Mouse (Mus musculus) kidney, embryonic 15.5 days (tissue): ENCODE measurements around the gene Ldlrad3. TPM values are rescaled to one million over a fixed set of nuclear protein-coding genes. Genes with fewer than 3 reads are reported as not detected.
A peak's percentile ranks its signal among the peaks of the same experiment; 100 is the strongest.

ENCODE experiments used
- ATAC-seq: fragments of 200-750 bp; cut with Nextera tagmentation; replicated peaks from 2 replicates; pipeline ENCODE4 v1.8.0; 2017; ENCODE audit warnings: moderate TSS enrichment; ENCODE audit not compliant: low FRiP score
- H3K27ac ChIP-seq: fragments of 300-500 bp; sonication (generic); 2 replicates; pipeline ENCODE4 v1.5.1; 2015; ENCODE audit warnings: mild to moderate bottlenecking, inconsistent platforms
- H3K27me3 ChIP-seq: fragments of 300-500 bp; sonication (generic); 2 replicates; pipeline ENCODE4 v1.6.1; 2015; ENCODE audit warnings: inconsistent platforms
- H3K36me3 ChIP-seq: fragments of 300-500 bp; sonication (generic); 2 replicates; pipeline ENCODE4 v1.6.1; 2015; ENCODE audit warnings: inconsistent platforms
- H3K4me1 ChIP-seq: fragments of 300-500 bp; sonication (generic); 2 replicates; pipeline ENCODE4 v1.6.1; 2015; ENCODE audit warnings: inconsistent platforms
- H3K4me2 ChIP-seq: fragments of 300-500 bp; sonication (generic); 2 replicates; pipeline ENCODE4 v1.6.1; 2015; ENCODE audit warnings: moderate library complexity, mild to moderate bottlenecking, inconsistent platforms
- H3K4me3 ChIP-seq: fragments of 300-500 bp; sonication (generic); replicated peaks from 2 replicates; pipeline ENCODE4 v1.5.1; 2015; ENCODE audit warnings: mild to moderate bottlenecking, inconsistent platforms
- H3K9ac ChIP-seq: fragments of 300-500 bp; sonication (generic); 2 replicates; pipeline ENCODE4 v1.6.1; 2015; ENCODE audit warnings: mild to moderate bottlenecking, inconsistent platforms
- H3K9me3 ChIP-seq: fragments of 300-500 bp; sonication (generic); replicated peaks from 2 replicates; pipeline ENCODE4 v1.6.1; 2016; ENCODE audit warnings: inconsistent platforms
- WGBS: fragments of 180-500 bp; shearing (Covaris S2); methylation state at CpG from one replicate; pipeline ENCODE4 v1.1.7; 2015; ENCODE audit warnings: mixed read lengths; 5-methylcytosine and 5-hydroxymethylcytosine counted together
- polyA plus RNA-seq: library from polyadenylated mRNA; unstranded; fragments of >200 nt; fragmentation: Nextera tagmentation; extraction: Ambion mirVana; gene quantifications from 2 replicates; pipeline ENCODE4 v1.2.1, GENCODE M21; 2015

The Ldlrad3 gene
- polyA plus RNA-seq, 1 experiment from 2014 or later, result 40.4 TPM

GRCm38 (mm10) chr2:102125042-102125441, 61.1 kb downstream of the Ldlrad3 start:
- H3K4me1 ChIP-seq, result peaks cover 31% of the 10 kb centered on the region
- no peaks in the 10 kb centered on the region for H3K36me3 ChIP-seq
- H3K9ac ChIP-seq, result no peak overlapping the region
- H3K27ac ChIP-seq, result no peak overlapping the region
- no peaks in the 10 kb centered on the region for H3K9me3 ChIP-seq
- no peak overlapping the region for H3K4me3 ChIP-seq
- H3K27me3 ChIP-seq, result no peaks in the 10 kb centered on the region
- no peak for ATAC-seq
- no peak overlapping the region for H3K4me2 ChIP-seq
- WGBS, result 73% methylated on average over 4 of the region's 4 CpGs

DNA sequence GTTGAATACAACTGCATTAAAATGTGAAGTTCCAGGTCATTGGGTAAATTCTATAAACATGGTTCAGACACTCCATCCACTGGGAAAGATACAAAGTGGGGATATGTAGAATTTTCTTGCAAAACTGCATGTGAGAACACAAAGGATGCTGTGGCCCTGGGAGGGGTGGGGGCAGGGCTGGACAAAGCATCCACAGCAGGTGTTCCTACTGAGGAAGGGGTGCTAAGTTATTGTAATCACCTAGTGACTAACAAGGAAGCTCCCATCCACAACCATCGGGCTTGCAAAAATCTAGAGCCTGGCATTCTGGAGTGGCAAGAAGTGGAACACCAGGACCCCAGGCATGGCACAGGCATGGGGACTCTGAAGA, 64.1 kb downstream of the Ldlrad3 start:
- peaks cover 40% of the 10 kb centered on the region for H3K4me1 ChIP-seq
- no peak overlapping the region for H3K4me2 ChIP-seq
- H3K4me3 ChIP-seq, result no peak overlapping the region
- no peak for ATAC-seq
- H3K9me3 ChIP-seq, result no peaks in the 10 kb centered on the region
- H3K9ac ChIP-seq, result no peak overlapping the region
- no peaks in the 10 kb centered on the region for H3K36me3 ChIP-seq
- H3K27me3 ChIP-seq, result no peaks in the 10 kb centered on the region
- WGBS, result 64% methylated on average over 1 of the region's 1 CpGs
- H3K27ac ChIP-seq, result no peak overlapping the region

GRCm38 (mm10) chr2:102121440-102122145, 64.6 kb downstream of the Ldlrad3 start:
- H3K4me2 ChIP-seq, result no peak overlapping the region
- no peaks in the 10 kb centered on the region for H3K9me3 ChIP-seq
- H3K27me3 ChIP-seq, result no peaks in the 10 kb centered on the region
- H3K4me3 ChIP-seq, result no peak overlapping the region
- H3K4me1 ChIP-seq, result peaks cover 45% of the 10 kb centered on the region
- no peak for ATAC-seq
- WGBS, result 61% methylated on average over 4 of the region's 4 CpGs
- H3K36me3 ChIP-seq, result no peaks in the 10 kb centered on the region
- no peak overlapping the region for H3K27ac ChIP-seq
- no peak overlapping the region for H3K9ac ChIP-seq

GRCm38 (mm10) chr2:102119751-102120505, 66.3 kb downstream of the Ldlrad3 start:
- Histone ChIP-seq H3K9me3 (no peaks in the 10 kb centered on the region), H3K9ac (no peak overlapping the region), H3K4me3 (no peak overlapping the region), H3K4me2 (no peak overlapping the region), H3K4me1 (peaks cover 50% of the 10 kb centered on the region), H3K27ac (no peak overlapping the region), H3K36me3 (no peaks in the 10 kb centered on the region), H3K27me3 (no peaks in the 10 kb centered on the region)
- 0 out of 2 replicates have a peak, but pooled peaks have one; percentile 23 for ATAC-seq
- 29% methylated on average over 12 of the region's 12 CpGs for WGBS

- no peak overlapping the region for H3K4me3 ChIP-seq
- H3K9me3 ChIP-seq, result no peaks in the 10 kb centered on the region
- H3K27me3 ChIP-seq, result no peaks in the 10 kb centered on the region
- H3K4me2 ChIP-seq, result no peak overlapping the region
- no peaks in the 10 kb centered on the region for H3K36me3 ChIP-seq
- no peak for ATAC-seq
- no peak overlapping the region for H3K9ac ChIP-seq
- no peak overlapping the region for H3K27ac ChIP-seq
- peaks cover 53% of the 10 kb centered on the region for H3K4me1 ChIP-seq
- 34% methylated on average over 15 of the region's 15 CpGs for WGBS
Measured at GRCm38 (mm10) chr2:102118988-102119460, 67.2 kb downstream of the Ldlrad3 start.

- Histone ChIP-seq H3K27me3 (no peaks in the 10 kb centered on the region), H3K9ac (no peak overlapping the region), H3K27ac (no peak overlapping the region), H3K4me2 (no peak overlapping the region), H3K9me3 (no peaks in the 10 kb centered on the region), H3K4me1 (peaks cover 58% of the 10 kb centered on the region), H3K36me3 (no peaks in the 10 kb centered on the region), H3K4me3 (no peak overlapping the region)
- WGBS, result 68% methylated on average over 6 of the region's 6 CpGs
- no peak for ATAC-seq
Measured at GRCm38 (mm10) chr2:102117402-102117760, 68.8 kb downstream of the Ldlrad3 start.

DNA sequence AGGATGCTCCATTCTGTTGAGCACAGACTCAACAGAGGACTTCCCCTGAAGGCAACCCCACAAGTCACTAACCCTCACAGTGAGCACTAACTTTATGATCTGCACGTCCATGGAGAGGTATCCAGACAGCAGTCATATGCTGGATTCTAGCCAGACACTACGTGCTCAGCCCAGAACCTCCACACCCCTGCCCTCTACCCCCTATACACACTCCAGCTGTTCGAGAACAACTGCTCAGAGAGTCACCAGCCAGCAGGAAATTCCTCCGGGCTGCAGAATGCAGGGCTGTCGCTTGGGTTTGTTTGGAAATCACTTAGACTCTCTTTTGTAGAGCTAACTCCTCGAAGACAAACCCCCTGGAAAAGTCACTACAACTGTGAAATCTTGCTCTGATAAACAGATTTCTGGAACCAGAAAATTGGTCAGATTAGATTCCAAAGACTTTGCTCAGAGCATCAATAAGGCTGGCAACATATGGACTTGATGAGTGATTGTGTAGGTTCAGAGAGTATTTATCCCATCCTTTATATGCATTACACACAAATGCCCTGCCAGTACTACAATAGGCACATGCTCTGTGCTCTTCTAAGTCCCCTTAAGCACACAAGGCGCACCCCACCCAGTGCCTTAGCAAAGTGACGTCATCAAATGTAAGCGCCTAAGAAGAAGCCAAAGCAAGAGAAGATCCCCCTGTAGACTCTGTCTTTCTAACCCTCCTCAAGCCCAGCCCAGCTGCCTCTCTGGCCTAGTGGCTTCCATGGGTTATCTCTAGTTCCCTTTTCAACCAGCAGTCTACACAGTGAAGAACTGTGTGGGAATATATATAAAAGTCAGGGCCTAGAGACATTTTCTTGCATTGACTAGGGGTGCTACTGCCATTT, 69.4 kb downstream of the Ldlrad3 start:
- 48% methylated on average over 9 of the region's 9 CpGs for WGBS

DNA sequence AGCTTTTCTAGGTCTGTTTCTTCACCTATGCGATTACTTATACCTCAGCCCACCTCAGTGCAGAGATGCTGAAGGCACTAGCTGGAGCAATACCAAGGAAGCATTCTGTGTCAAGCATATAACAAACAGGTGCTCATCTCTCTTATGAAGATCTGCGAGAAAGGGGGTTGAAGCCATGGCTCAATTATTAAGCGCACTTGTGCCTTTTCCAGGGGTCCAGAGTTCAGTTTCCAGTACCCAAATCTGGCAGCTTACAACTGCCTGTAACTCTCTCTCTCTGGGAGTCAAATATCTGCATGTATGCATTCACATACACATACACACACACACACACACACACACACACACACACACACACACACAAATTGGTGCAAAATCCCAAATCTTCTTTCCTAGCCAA, 72.4 kb downstream of the Ldlrad3 start:
- Histone ChIP-seq H3K27me3 (no peaks in the 10 kb centered on the region), H3K4me3 (no peak overlapping the region), H3K36me3 (no peaks in the 10 kb centered on the region), H3K4me1 (peaks cover 30% of the 10 kb centered on the region), H3K4me2 (no peak overlapping the region), H3K9ac (no peak overlapping the region), H3K27ac (peak overlapping the region; percentile 63), H3K9me3 (no peaks in the 10 kb centered on the region)
- WGBS, result 89% methylated on average over 3 of the region's 3 CpGs
- ATAC-seq, result no peak

More for the DNA sequence above, 69.4 kb downstream of the Ldlrad3 start:
- Histone ChIP-seq H3K27me3 (no peaks in the 10 kb centered on the region), H3K4me1 (peaks cover 52% of the 10 kb centered on the region), H3K4me2 (no peak overlapping the region), H3K27ac (peak overlapping the region; percentile 32; the same call in 1 of the 2 replicates), H3K9me3 (no peaks in the 10 kb centered on the region), H3K36me3 (no peaks in the 10 kb centered on the region), H3K4me3 (no peak overlapping the region), H3K9ac (no peak overlapping the region)
- 0 out of 2 replicates have a peak, but pooled peaks have one; percentile 33 for ATAC-seq

GRCm38 (mm10) chr2:102113323-102113722, 72.9 kb downstream of the Ldlrad3 start:
- Histone ChIP-seq H3K9me3 (no peaks in the 10 kb centered on the region), H3K4me3 (no peak overlapping the region), H3K36me3 (no peaks in the 10 kb centered on the region), H3K4me1 (peaks cover 29% of the 10 kb centered on the region), H3K9ac (no peak overlapping the region), H3K27me3 (no peaks in the 10 kb centered on the region), H3K27ac (peak overlapping the region; percentile 63), H3K4me2 (no peak overlapping the region)
- WGBS, result 74% methylated on average over 12 of the region's 12 CpGs
- ATAC-seq, result peak; percentile 79

DNA sequence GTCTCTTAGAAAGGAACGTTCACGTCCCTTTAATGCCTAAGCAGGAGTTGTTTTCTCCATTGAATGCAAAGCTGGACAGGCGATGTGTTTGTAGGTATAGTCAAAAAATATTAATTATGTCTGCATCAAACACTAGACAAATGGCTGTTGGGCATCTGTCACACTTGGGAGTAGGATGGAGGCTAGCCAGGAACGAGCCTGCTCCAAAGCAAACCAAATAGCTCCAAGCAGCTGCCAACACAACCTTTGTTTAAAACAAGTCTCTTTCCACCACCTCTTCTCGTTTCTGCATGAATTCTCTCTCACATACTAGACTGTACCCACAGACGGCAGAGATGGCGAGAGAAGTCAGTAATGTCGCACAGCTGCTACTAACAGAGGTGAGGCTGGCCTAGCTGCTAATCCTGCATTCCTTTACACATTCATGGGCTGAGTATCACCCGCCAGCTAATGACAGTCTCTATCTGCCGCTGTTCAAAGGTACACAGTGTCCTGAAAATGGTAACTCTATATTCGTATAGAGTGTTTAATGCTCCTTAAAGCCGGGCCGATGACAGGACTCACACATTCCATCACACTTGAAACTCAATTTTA, 74.2 kb downstream of the Ldlrad3 start:
- H3K27me3 ChIP-seq, result no peaks in the 10 kb centered on the region
- no peaks in the 10 kb centered on the region for H3K9me3 ChIP-seq
- no peak overlapping the region for H3K4me3 ChIP-seq
- WGBS, result 85% methylated on average over 13 of the region's 13 CpGs
- peaks cover 24% of the 10 kb centered on the region for H3K4me1 ChIP-seq
- no peak overlapping the region for H3K9ac ChIP-seq
- H3K36me3 ChIP-seq, result no peaks in the 10 kb centered on the region
- no peak overlapping the region for H3K4me2 ChIP-seq
- no peak for ATAC-seq
- H3K27ac ChIP-seq, result no peak overlapping the region

DNA sequence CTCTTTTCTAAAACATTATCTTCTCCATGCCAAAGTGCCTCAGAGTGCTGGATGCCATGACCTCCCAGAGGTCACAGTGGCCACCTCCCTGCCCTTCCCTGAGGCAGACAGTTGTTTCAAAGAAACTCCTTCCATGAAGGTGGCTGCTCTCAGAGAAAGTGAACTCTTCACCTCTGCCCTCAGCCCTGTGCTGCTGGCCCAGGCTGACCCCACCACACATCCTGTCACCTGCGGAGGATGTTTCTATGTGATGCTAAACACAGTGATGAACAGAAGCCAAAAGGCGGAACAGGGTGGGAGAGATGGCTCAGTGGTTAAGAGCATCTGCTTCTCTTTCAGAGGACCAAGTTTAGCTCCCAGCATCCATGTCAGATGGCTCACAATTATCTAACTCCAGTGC, 75.9 kb downstream of the Ldlrad3 start:
- Histone ChIP-seq H3K9me3 (no peaks in the 10 kb centered on the region), H3K4me2 (no peak overlapping the region), H3K4me3 (no peak overlapping the region), H3K27ac (no peak overlapping the region), H3K9ac (no peak overlapping the region), H3K27me3 (no peaks in the 10 kb centered on the region), H3K4me1 (peaks cover 20% of the 10 kb centered on the region), H3K36me3 (no peaks in the 10 kb centered on the region)
- ATAC-seq, result no peak
- 90% methylated on average over 2 of the region's 2 CpGs for WGBS
